Mouse (Mus musculus) A20 (cell line): ENCODE measurements around the gene Tbck.

Experiments
- DNase-seq: peaks from one replicate; pipeline ENCODE4 v3.0.0-alpha.2; 2011; ENCODE audit warnings: low read depth, low spot score

Gene Tbck

GRCm38 (mm10) chr3:132683447-132684230, at the start of gene Tbck:
Gene Tbck (plus strand): TSS chr3:132684144.
- peak; percentile 97 for DNase-seq

- no peak for DNase-seq
Measured at GRCm38 (mm10) chr3:132637080-132637479, 46.9 kb upstream of the Tbck start.

GRCm38 (mm10) chr3:132644071-132644470, 39.9 kb upstream of the Tbck start:
- DNase-seq, result no peak

- DNase-seq, result no peak
Measured at GRCm38 (mm10) chr3:132646814-132647213, 37.1 kb upstream of the Tbck start.

- DNase-seq, result no peak
Measured at GRCm38 (mm10) chr3:132649368-132649767, 34.6 kb upstream of the Tbck start.

- no peak for DNase-seq
Measured at GRCm38 (mm10) chr3:132650191-132650590, 33.8 kb upstream of the Tbck start.

- no peak for DNase-seq
Measured at GRCm38 (mm10) chr3:132651776-132652175, 32.2 kb upstream of the Tbck start.

GRCm38 (mm10) chr3:132653959-132654358, 30.0 kb upstream of the Tbck start:
- no peak for DNase-seq

- DNase-seq, result no peak
Measured at GRCm38 (mm10) chr3:132655955-132656354, 28.0 kb upstream of the Tbck start.

- no peak for DNase-seq
Measured at GRCm38 (mm10) chr3:132677494-132677893, 6.5 kb upstream of the Tbck start.

GRCm38 (mm10) chr3:132684231-132684928, 436 bp downstream of the Tbck start, which contains the start of gene Aimp1:
Gene Aimp1 (minus strand): TSS chr3:132684370.
- DNase-seq, result no peak

GRCm38 (mm10) chr3:132701368-132701767, 17.4 kb downstream of the Tbck start:
- peak; percentile 50 for DNase-seq

GRCm38 (mm10) chr3:132704216-132704615, 20.3 kb downstream of the Tbck start:
- DNase-seq, result no peak

- DNase-seq, result peak; percentile 17
Measured at GRCm38 (mm10) chr3:132706977-132707376, 23.0 kb downstream of the Tbck start.

- no peak for DNase-seq
Measured at GRCm38 (mm10) chr3:132713913-132714312, 30.0 kb downstream of the Tbck start.

GRCm38 (mm10) chr3:132717316-132717715, 33.4 kb downstream of the Tbck start:
- DNase-seq, result no peak

GRCm38 (mm10) chr3:132724326-132724725, 40.4 kb downstream of the Tbck start:
- no peak for DNase-seq

- peak; percentile 61 for DNase-seq
Measured at GRCm38 (mm10) chr3:132744287-132745146, 60.6 kb downstream of the Tbck start.

- DNase-seq, result peak; percentile 60
Measured at GRCm38 (mm10) chr3:132747036-132747435, 63.1 kb downstream of the Tbck start.

GRCm38 (mm10) chr3:132747766-132748165, 63.8 kb downstream of the Tbck start:
- no peak for DNase-seq

- no peak for DNase-seq
Measured at GRCm38 (mm10) chr3:132748750-132749149, 64.8 kb downstream of the Tbck start.

GRCm38 (mm10) chr3:132752772-132753171, 68.8 kb downstream of the Tbck start:
- no peak for DNase-seq
